25 mouse cellular contexts compared by ENCODE assay signal in genomic region chr13:112469491-112469890, GRCm38 (mm10).
"Had no signal": no experiment of that assay in that cellular context is flagged by ENCODE, and none has a peak within 500 bp of the region (broad histone marks: within the 10 kb centered on the region; RNA-seq: fewer than 3 reads in every experiment).

No protein-coding gene starts in this region.

- H3K36me3 ChIP-seq: heart, embryonic 15.5 days; hindbrain, embryonic 13.5 days; hindbrain, embryonic 15.5 days; intestine, embryonic 15.5 days; limb, embryonic 10.5 days; liver, embryonic 12.5 days had no signal

- DNase-seq: gastrocnemius, postnatal 14 days; gastrocnemius, postnatal 36 days; heart, adult 18-20 months; heart, postnatal 14 days; heart, postnatal 36 days; kidney, adult 18-20 months; kidney, adult 8-10 months; kidney, postnatal 10 days; kidney, postnatal 25 days; kidney, postnatal 4 days; liver had no signal

- H3K9ac ChIP-seq: heart, embryonic 13.5 days; heart, embryonic 15.5 days; hindbrain, embryonic 13.5 days; hindbrain, embryonic 15.5 days; intestine, embryonic 15.5 days; limb, embryonic 12.5 days; liver, embryonic 12.5 days had no signal

- H3K27ac ChIP-seq: heart, embryonic 10.5 days; heart, embryonic 13.5 days; heart, embryonic 15.5 days; hindbrain, embryonic 13.5 days; hindbrain, embryonic 15.5 days; hindbrain, postnatal 0 days; intestine, embryonic 15.5 days; layer of hippocampus, adult 2 months; left cerebral cortex, adult 2 months; limb, embryonic 10.5 days; limb, embryonic 12.5 days; liver, embryonic 12.5 days had no signal

- H3K4me2 ChIP-seq: heart, embryonic 13.5 days; heart, embryonic 15.5 days; hindbrain, embryonic 13.5 days; hindbrain, embryonic 15.5 days; intestine, embryonic 15.5 days; limb, embryonic 12.5 days; liver, embryonic 12.5 days had no signal

- H3K27me3 ChIP-seq: heart, embryonic 13.5 days; heart, embryonic 15.5 days; hindbrain, embryonic 13.5 days; hindbrain, embryonic 15.5 days; intestine, embryonic 15.5 days; limb, embryonic 12.5 days had no signal

- H3K9me3 ChIP-seq: heart, embryonic 10.5 days; heart, embryonic 13.5 days; heart, embryonic 15.5 days; hindbrain, embryonic 13.5 days; hindbrain, embryonic 15.5 days; intestine, embryonic 15.5 days; limb, embryonic 10.5 days; limb, embryonic 12.5 days; liver, embryonic 12.5 days had no signal

- ATAC-seq: hindbrain, postnatal 0 days; inflammation-experienced regulatory T-cells, adult 6 months; intestine, embryonic 15.5 days; intestine, postnatal 0 days; liver, embryonic 12.5 days had no signal

- H3K4me3 ChIP-seq: heart, embryonic 10.5 days; heart, embryonic 13.5 days; heart, embryonic 15.5 days; hindbrain, embryonic 13.5 days; hindbrain, embryonic 15.5 days; intestine, embryonic 15.5 days; layer of hippocampus, adult 2 months; left cerebral cortex, adult 2 months; limb, embryonic 10.5 days; limb, embryonic 12.5 days; liver, embryonic 12.5 days had no signal
